Mouse (Mus musculus): Measurements from ENCODE around the gene Actl6a. TPM values are rescaled to one million over a fixed set of nuclear protein-coding genes. Genes with fewer than 3 reads are reported as not detected.
A peak's percentile ranks its signal among the peaks of the same experiment; 100 is the strongest.

The Actl6a gene
- polyA plus RNA-seq, 1 experiment from 2014 or later = 102 TPM

GRCm38 (mm10) chr3:32673151-32673550, 32.9 kb upstream of the Actl6a start:
- no peak overlapping the region for H3K4me2 ChIP-seq
- no peak overlapping the region for H3K9ac ChIP-seq
- peaks cover 2% of the 10 kb centered on the region; the same call in 1 of the 2 replicates for H3K4me1 ChIP-seq
- H3K36me3 ChIP-seq = no peaks in the 10 kb centered on the region
- no peak for ATAC-seq (ENCODE audit: extremely low read depth, insufficient number of reproducible peaks, low FRiP score, low TSS enrichment)
- H3K4me3 ChIP-seq = no peak overlapping the region
- H3K27ac ChIP-seq (replicated peaks) = no peak overlapping the region
- no peaks in the 10 kb centered on the region for H3K27me3 ChIP-seq (replicated peaks)
- no peaks in the 10 kb centered on the region for H3K9me3 ChIP-seq

- Histone ChIP-seq H3K4me3 (no peak overlapping the region), H3K27ac (replicated peaks) (no peak overlapping the region), H3K4me2 (no peak overlapping the region), H3K4me1 (no peaks in the 10 kb centered on the region), H3K36me3 (no peaks in the 10 kb centered on the region), H3K9ac (no peak overlapping the region), H3K9me3 (no peaks in the 10 kb centered on the region), H3K27me3 (replicated peaks) (no peaks in the 10 kb centered on the region)
- WGBS = 74% methylated on average over 6 of the region's 6 CpGs
- ATAC-seq (ENCODE audit: extremely low read depth, insufficient number of reproducible peaks, low FRiP score, low TSS enrichment) = 0 out of 2 replicates have a peak, but pooled peaks have one; percentile 19
Observed at GRCm38 (mm10) chr3:32676393-32676792, 29.7 kb upstream of the Actl6a start.

GRCm38 (mm10) chr3:32682910-32683531, 23.1 kb upstream of the Actl6a start:
- Histone ChIP-seq H3K4me1 (no peaks in the 10 kb centered on the region), H3K4me3 (no peak overlapping the region), H3K27ac (replicated peaks) (no peak overlapping the region), H3K9ac (no peak overlapping the region), H3K27me3 (replicated peaks) (no peaks in the 10 kb centered on the region), H3K36me3 (no peaks in the 10 kb centered on the region), H3K4me2 (no peak overlapping the region), H3K9me3 (no peaks in the 10 kb centered on the region)
- 60% methylated on average over 11 of the region's 12 CpGs for WGBS
- ATAC-seq (ENCODE audit: extremely low read depth, insufficient number of reproducible peaks, low FRiP score, low TSS enrichment) = no peak

- no peak overlapping the region for H3K4me2 ChIP-seq
- ATAC-seq (ENCODE audit: extremely low read depth, insufficient number of reproducible peaks, low FRiP score, low TSS enrichment) = no peak
- no peaks in the 10 kb centered on the region for H3K9me3 ChIP-seq
- no peaks in the 10 kb centered on the region for H3K36me3 ChIP-seq
- H3K27me3 ChIP-seq (replicated peaks) = no peaks in the 10 kb centered on the region
- H3K4me1 ChIP-seq = no peaks in the 10 kb centered on the region
- H3K4me3 ChIP-seq = no peak overlapping the region
- no peak overlapping the region for H3K27ac ChIP-seq (replicated peaks)
- no peak overlapping the region for H3K9ac ChIP-seq
- WGBS = 59% methylated on average over 3 of the region's 3 CpGs
Observed at GRCm38 (mm10) chr3:32684631-32685030, 21.5 kb upstream of the Actl6a start.

- 52% methylated on average over 1 of the region's 1 CpGs for WGBS
- Histone ChIP-seq H3K27ac (replicated peaks) (no peak overlapping the region), H3K36me3 (no peaks in the 10 kb centered on the region), H3K4me2 (no peak overlapping the region), H3K4me3 (no peak overlapping the region), H3K4me1 (peaks cover under 1% of the 10 kb centered on the region; the same call in 1 of the 2 replicates), H3K27me3 (replicated peaks) (no peaks in the 10 kb centered on the region), H3K9ac (no peak overlapping the region), H3K9me3 (no peaks in the 10 kb centered on the region)
- ATAC-seq (ENCODE audit: extremely low read depth, insufficient number of reproducible peaks, low FRiP score, low TSS enrichment) = no peak
Observed at GRCm38 (mm10) chr3:32686537-32686936, 19.6 kb upstream of the Actl6a start.

- Histone ChIP-seq H3K4me1 (peaks cover 7% of the 10 kb centered on the region), H3K9ac (no peak overlapping the region), H3K4me2 (no peak overlapping the region), H3K27ac (replicated peaks) (no peak overlapping the region), H3K36me3 (no peaks in the 10 kb centered on the region), H3K4me3 (no peak overlapping the region), H3K27me3 (replicated peaks) (no peaks in the 10 kb centered on the region), H3K9me3 (no peaks in the 10 kb centered on the region)
- ATAC-seq (ENCODE audit: extremely low read depth, insufficient number of reproducible peaks, low FRiP score, low TSS enrichment) = no peak
- 56% methylated on average over 4 of the region's 4 CpGs for WGBS
Observed at GRCm38 (mm10) chr3:32687156-32687555, 18.9 kb upstream of the Actl6a start.

- peaks cover 14% of the 10 kb centered on the region for H3K4me1 ChIP-seq
- H3K27me3 ChIP-seq (replicated peaks) = no peaks in the 10 kb centered on the region
- 51% methylated on average over 9 of the region's 9 CpGs for WGBS
- no peak overlapping the region for H3K27ac ChIP-seq (replicated peaks)
- ATAC-seq (ENCODE audit: extremely low read depth, insufficient number of reproducible peaks, low FRiP score, low TSS enrichment) = no peak
- H3K4me2 ChIP-seq = no peak overlapping the region
- no peaks in the 10 kb centered on the region for H3K9me3 ChIP-seq
- H3K4me3 ChIP-seq = no peak overlapping the region
- H3K9ac ChIP-seq = no peak overlapping the region
- no peaks in the 10 kb centered on the region for H3K36me3 ChIP-seq
Observed at GRCm38 (mm10) chr3:32689567-32689999, 16.5 kb upstream of the Actl6a start.

GRCm38 (mm10) chr3:32690008-32690407, 16.1 kb upstream of the Actl6a start:
- H3K9ac ChIP-seq = no peak overlapping the region
- H3K4me3 ChIP-seq = no peak overlapping the region
- no peaks in the 10 kb centered on the region for H3K27me3 ChIP-seq (replicated peaks)
- peaks cover 14% of the 10 kb centered on the region for H3K4me1 ChIP-seq
- no peak for ATAC-seq (ENCODE audit: extremely low read depth, insufficient number of reproducible peaks, low FRiP score, low TSS enrichment)
- H3K36me3 ChIP-seq = no peaks in the 10 kb centered on the region
- H3K9me3 ChIP-seq = no peaks in the 10 kb centered on the region
- no peak overlapping the region for H3K4me2 ChIP-seq
- 73% methylated on average over 3 of the region's 3 CpGs for WGBS
- H3K27ac ChIP-seq (replicated peaks) = no peak overlapping the region

- no peak overlapping the region for H3K4me2 ChIP-seq
- no peaks in the 10 kb centered on the region for H3K9me3 ChIP-seq
- no peaks in the 10 kb centered on the region for H3K27me3 ChIP-seq (replicated peaks)
- WGBS = 36% methylated on average over 1 of the region's 1 CpGs
- peaks cover 14% of the 10 kb centered on the region for H3K4me1 ChIP-seq
- H3K4me3 ChIP-seq = no peak overlapping the region
- H3K27ac ChIP-seq (replicated peaks) = no peak overlapping the region
- ATAC-seq (ENCODE audit: extremely low read depth, insufficient number of reproducible peaks, low FRiP score, low TSS enrichment) = no peak
- no peaks in the 10 kb centered on the region for H3K36me3 ChIP-seq
- H3K9ac ChIP-seq = no peak overlapping the region
Observed at GRCm38 (mm10) chr3:32690901-32691300, 15.2 kb upstream of the Actl6a start.

GRCm38 (mm10) chr3:32691841-32692240, 14.3 kb upstream of the Actl6a start:
- WGBS = 55% methylated on average over 5 of the region's 5 CpGs
- H3K4me1 ChIP-seq = peaks cover 14% of the 10 kb centered on the region
- no peak overlapping the region for H3K4me3 ChIP-seq
- no peaks in the 10 kb centered on the region for H3K9me3 ChIP-seq
- H3K36me3 ChIP-seq = no peaks in the 10 kb centered on the region
- no peak overlapping the region for H3K9ac ChIP-seq
- no peaks in the 10 kb centered on the region for H3K27me3 ChIP-seq (replicated peaks)
- no peak for ATAC-seq (ENCODE audit: extremely low read depth, insufficient number of reproducible peaks, low FRiP score, low TSS enrichment)
- H3K4me2 ChIP-seq = no peak overlapping the region
- no peak overlapping the region for H3K27ac ChIP-seq (replicated peaks)

GRCm38 (mm10) chr3:32694211-32694610, 11.9 kb upstream of the Actl6a start:
- no peak overlapping the region for H3K4me3 ChIP-seq
- no peaks in the 10 kb centered on the region for H3K27me3 ChIP-seq (replicated peaks)
- H3K4me2 ChIP-seq = no peak overlapping the region
- no peaks in the 10 kb centered on the region for H3K9me3 ChIP-seq
- peaks cover 14% of the 10 kb centered on the region for H3K4me1 ChIP-seq
- no peaks in the 10 kb centered on the region for H3K36me3 ChIP-seq
- 70% methylated on average over 5 of the region's 5 CpGs for WGBS
- no peak overlapping the region for H3K27ac ChIP-seq (replicated peaks)
- H3K9ac ChIP-seq = no peak overlapping the region
- ATAC-seq (ENCODE audit: extremely low read depth, insufficient number of reproducible peaks, low FRiP score, low TSS enrichment) = no peak
